Mouse (Mus musculus) monocyte, adult 59 days (primary cell): ENCODE measurements around the gene Pigu. TPM values are rescaled to one million over a fixed set of nuclear protein-coding genes. Genes with fewer than 3 reads are reported as not detected.

ENCODE experiments used
- total RNA-seq, 2 experiments: library from RNA; stranded (reverse); gene quantifications; one replicate each; pipeline ENCODE4 v1.2.4; 2023

Pigu gene
- total RNA-seq, result 10 to 100 TPM; 17.7 to 20.2 TPM

DNA sequence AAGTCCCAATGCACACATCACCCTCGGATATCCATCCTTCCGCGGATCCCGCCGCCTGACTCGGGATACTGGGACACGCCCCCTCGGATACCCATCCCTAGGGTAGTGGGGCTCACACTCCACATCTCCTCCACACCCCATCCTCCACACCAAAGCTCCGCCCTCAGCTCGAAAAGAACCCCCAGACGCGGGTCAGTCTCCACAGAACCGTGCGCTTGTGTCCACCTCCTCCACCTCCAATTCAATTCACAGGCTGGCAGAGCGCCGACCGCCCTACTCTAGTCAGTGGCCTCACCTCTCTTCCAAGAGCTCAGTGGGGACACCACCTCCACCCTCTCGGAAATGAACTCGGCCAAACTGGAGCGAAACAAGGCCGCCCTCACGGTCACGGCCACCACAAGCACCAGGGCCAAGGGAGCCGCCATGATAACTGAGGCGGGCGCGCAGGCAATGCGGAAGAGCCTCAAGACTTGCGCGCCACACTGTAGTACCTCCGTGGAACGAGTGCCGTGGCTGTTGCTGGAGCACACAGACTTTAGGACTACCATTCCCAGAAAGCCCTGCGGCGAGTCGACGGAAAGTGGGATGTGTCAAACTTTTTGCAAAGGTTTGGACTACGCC, at the start of gene Pigu:
Pigu (minus strand) TSS at position 460 of the 621 bp plus-strand sequence.

DNA sequence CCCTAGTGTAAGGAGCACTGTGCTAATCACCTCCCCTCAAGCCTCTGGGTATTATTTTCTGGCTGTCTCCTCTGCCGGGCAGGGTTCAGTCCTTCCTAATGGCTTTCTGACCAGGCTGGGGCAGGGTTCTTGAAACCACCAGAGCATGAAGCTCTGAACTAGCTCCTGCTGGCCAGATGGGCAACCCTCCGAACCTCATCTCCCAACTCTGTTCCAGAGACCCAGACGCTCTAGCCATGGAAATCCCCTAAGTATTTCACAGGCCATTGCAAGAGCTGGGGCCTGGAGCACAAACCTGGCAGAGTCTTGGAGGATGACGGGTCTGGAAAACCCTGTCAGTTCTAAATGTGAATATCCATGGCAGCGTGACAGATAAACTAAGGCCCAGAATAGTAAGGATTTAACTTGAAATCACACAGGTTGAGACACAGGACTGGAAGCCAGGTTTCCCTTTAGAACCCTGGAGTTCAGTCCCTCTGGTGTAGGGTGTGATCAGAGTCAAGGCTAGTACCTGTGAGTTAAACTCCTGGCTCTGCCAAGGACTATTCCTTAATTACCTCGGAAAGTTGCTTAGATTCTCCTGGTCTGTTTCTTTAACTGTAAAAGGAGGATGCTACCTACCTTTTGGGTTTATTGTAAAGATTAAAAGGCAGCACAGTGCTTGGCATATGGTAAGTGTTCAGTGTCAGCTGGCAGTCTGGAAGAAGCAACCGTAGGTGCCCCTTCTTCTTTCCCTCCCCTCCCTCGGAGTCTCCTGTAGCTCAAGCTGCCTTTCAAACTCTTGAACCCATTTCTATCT, 23.2 kb upstream of the Pigu start, which contains the start of gene Trp53inp2:
Trp53inp2 (plus strand) TSS at position 799 of the 799 bp plus-strand sequence.

GRCm38 (mm10) chr2:155276195-155276594, 81.0 kb downstream of the Pigu start, which contains the start of gene Map1lc3a:
Gene Map1lc3a, plus strand, starts transcription at chr2:155276297.

DNA sequence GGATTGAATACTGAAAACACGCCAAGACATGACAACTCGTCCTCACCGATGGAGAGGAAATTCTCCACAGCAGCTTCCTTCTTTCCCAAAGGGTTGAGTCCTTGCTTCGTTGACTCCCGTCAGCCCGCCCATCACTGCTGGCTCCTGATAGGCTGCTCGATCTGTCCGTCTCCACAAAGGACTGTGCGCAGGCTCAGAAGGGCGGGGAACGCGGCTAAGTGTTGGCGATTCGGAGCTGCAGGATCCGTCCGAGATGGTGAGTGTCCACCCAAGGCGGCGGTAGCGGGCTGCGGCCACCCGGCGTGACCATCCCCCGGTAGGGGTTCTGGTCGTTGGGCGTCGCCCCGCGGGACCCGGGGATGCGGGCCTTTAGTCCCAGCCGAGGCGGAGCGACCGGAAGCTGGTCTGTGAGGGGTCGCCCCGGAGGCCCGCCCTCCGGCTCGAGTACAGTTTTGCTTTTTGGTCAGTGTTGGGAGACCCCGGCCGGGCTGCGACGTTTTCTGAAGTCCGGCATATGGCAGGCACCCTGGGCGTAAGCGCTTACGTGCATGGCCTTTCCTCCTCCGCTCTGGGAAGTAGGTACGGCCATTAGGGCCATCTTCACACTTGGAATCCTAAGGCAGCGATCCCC, 120.8 kb downstream of the Pigu start, which contains the start of gene Dynlrb1:
Dynlrb1 (plus strand) TSS at position 172 of the 631 bp plus-strand sequence.

Other genes with a start within 250 kb of the Pigu start
- 100 to 1,000 TPM; 139 to 149 TPM for gene Itch, start 223.9 kb downstream of the Pigu start, total RNA-seq
- gene Dynlrb1, start 120.9 kb downstream of the Pigu start, total RNA-seq, result 100 to 1,000 TPM in 1 of 2 experiments, 10 to 100 TPM in 1; 99.5 to 122 TPM
- gene Map1lc3a, start 81.1 kb downstream of the Pigu start, total RNA-seq, result 10 to 100 TPM; 48.5 to 57.6 TPM
- gene Trp53inp2, start 23.6 kb upstream of the Pigu start, total RNA-seq, result 100 to 1,000 TPM; 174 to 200 TPM
- 10 to 100 TPM; 60.0 to 70.4 TPM for gene Ncoa6, start 116.5 kb upstream of the Pigu start, total RNA-seq
- 10 to 100 TPM; 15.5 to 16.7 TPM for gene Acss2, start 160.5 kb upstream of the Pigu start, total RNA-seq
- not detected for gene Ggt7, start 160.8 kb upstream of the Pigu start, total RNA-seq
- gene Gss, start 235.4 kb upstream of the Pigu start, total RNA-seq, result 10 to 100 TPM; 33.7 to 39.6 TPM